Mouse (Mus musculus) lung, postnatal 0 days (tissue): ENCODE measurements at regions not wholly inside any gene's neighbourhood (a gene's known extent, or its start where the extent isn't known, plus 50 kb on each side); places are given as distances from the start of the nearest gene placed in this dataset.

ENCODE experiments used
- CTCF ChIP-seq: IDR thresholded peaks from 2 replicates; pipeline ENCODE4 v1.5.1; 2016; ENCODE audit warnings: antibody characterized with exemption, mild to moderate bottlenecking
- EP300 ChIP-seq: IDR thresholded peaks from 2 replicates; pipeline ENCODE4 v1.6.1; 2016; ENCODE audit warnings: antibody characterized with exemption, mild to moderate bottlenecking, control low read depth

GRCm38 (mm10) chr6:73377884-73378283 lies 91.6 kb downstream of the 4931417E11Rik start:
- no peak for TF ChIP-seq CTCF
- TF ChIP-seq EP300 = no peak
